Mouse (Mus musculus) neural tube, embryonic 14.5 days (tissue): ENCODE data around the gene 4933430I17Rik. TPM values are rescaled to one million over a fixed set of nuclear protein-coding genes. Genes with fewer than 3 reads are reported as not detected.
A peak's percentile ranks its signal among the peaks of the same experiment; 100 is the strongest.
"Not testable (repeated sequence)": the region's sequence is repeated elsewhere in the genome, so short reads cannot be mapped to it uniquely, and the experiment has no call there.

Experiments
- ATAC-seq: fragments of 200-750 bp; cut with Nextera tagmentation; 2 replicates; pipeline ENCODE4 v1.8.0; 2017; ENCODE audit warnings: low read depth, mild to moderate bottlenecking, moderate TSS enrichment, moderate library complexity
- H3K27ac ChIP-seq: fragments of 300-500 bp; sonication (generic); 2 replicates; pipeline ENCODE4 v1.5.1; 2014; ENCODE audit warnings: low read depth, mild to moderate bottlenecking, control low read depth, low read length, moderate library complexity, mixed read lengths
- H3K27me3 ChIP-seq: fragments of 300-500 bp; sonication (generic); 2 replicates; pipeline ENCODE4 v1.6.1; 2014; ENCODE audit warnings: low read length; ENCODE audit not compliant: control insufficient read depth, insufficient read depth
- H3K36me3 ChIP-seq: fragments of 300-500 bp; sonication (generic); 2 replicates; pipeline ENCODE4 v1.6.1; 2014; ENCODE audit warnings: low read length, mixed read lengths; ENCODE audit not compliant: control insufficient read depth, insufficient read depth
- H3K4me1 ChIP-seq: fragments of 300-500 bp; sonication (generic); 2 replicates; pipeline ENCODE4 v1.6.1; 2014; ENCODE audit warnings: low read length; ENCODE audit not compliant: control insufficient read depth, insufficient read depth
- H3K4me2 ChIP-seq: fragments of 300-500 bp; sonication (generic); 2 replicates; pipeline ENCODE4 v1.6.1; 2014; ENCODE audit warnings: mild to moderate bottlenecking, low read depth, low read length, control low read depth
- H3K4me3 ChIP-seq: fragments of 300-500 bp; sonication (generic); 2 replicates; pipeline ENCODE4 v1.5.1; 2014; ENCODE audit warnings: low read depth, low read length, control low read depth, mixed read lengths
- H3K9ac ChIP-seq: fragments of 300-500 bp; sonication (generic); replicated peaks from 2 replicates; pipeline ENCODE4 v1.6.1; 2014; ENCODE audit warnings: low read depth, mild to moderate bottlenecking, control low read depth, low read length, mixed read lengths
- H3K9me3 ChIP-seq: fragments of 300-500 bp; sonication (generic); 2 replicates; pipeline ENCODE4 v1.6.1; 2016; ENCODE audit warnings: low read length; ENCODE audit not compliant: control insufficient read depth
- WGBS: fragments of 180-500 bp; shearing (Covaris S2); extraction: QIAGEN DNeasy Blood & Tissue Kit; methylation state at CpG from one replicate; pipeline ENCODE4 v1.1.7; 2014; 5-methylcytosine and 5-hydroxymethylcytosine counted together
- polyA plus RNA-seq: library from polyadenylated mRNA; unstranded; fragments of >200 nt; fragmentation: Nextera tagmentation; extraction: Ambion mirVana; gene quantifications from 2 replicates; pipeline ENCODE4 v1.2.1, GENCODE M21; 2014

4933430I17Rik gene
- polyA plus RNA-seq, 1 experiment from 2014 or later: 1.3 TPM

DNA sequence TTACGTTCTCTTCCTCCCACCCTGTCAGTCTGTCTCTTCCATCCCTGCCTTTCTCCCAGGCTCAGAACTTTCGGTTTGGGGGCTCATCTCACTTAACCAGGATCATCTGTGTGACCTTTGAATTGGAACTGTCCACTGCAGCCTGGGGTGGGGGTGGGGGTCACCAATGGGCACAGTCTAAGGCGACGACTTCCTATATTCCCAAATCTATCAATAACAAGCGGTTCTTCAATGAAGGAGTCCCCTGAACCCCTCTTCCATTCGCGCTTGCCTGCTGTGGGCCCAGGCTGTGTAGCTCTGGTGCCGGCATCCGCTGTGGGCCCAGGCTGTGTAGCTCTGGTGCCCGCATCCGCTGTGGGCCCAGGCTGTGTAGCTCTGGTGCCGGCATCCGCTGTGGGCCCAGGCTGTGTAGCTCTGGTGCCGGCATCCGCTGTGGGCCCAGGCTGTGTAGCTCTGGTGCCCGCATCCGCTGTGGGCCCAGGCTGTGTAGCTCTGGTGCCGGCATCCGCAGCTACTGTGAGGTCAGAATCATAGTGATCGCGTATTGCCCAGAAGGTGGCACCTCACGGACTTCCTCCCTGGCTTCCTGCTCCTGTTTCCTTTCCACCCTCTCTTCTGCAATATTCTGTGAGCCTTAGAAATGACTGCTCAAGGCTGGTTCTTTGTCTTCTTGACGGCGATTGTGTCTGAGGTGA lies 68.5 kb downstream of the 4933430I17Rik start:
- not testable (repeated sequence) for H3K4me3 ChIP-seq, H3K36me3 ChIP-seq, H3K4me2 ChIP-seq, H3K4me1 ChIP-seq, H3K27me3 ChIP-seq, H3K9ac ChIP-seq, H3K9me3 ChIP-seq, ATAC-seq, H3K27ac ChIP-seq
- WGBS: 91% methylated on average over 24 of the region's 24 CpGs

DNA sequence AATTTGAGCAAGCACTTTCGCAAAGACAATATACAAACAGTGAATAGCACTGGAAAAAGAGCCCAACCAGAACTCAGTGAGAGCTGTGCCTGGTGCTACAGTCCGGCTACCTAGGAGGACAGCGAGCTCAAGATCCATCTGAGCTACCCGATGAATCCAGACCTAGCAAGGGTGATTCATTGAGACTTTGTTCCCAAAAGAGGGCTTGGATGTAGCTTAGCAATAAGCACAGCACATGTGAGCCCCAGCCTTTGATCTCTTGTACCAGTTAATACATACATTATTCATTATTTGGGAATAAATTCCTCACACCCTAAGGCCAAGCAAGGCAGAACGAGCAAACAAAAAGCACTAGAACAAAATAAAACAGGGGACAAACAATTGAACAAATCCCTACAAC lies 69.3 kb downstream of the 4933430I17Rik start:
- ATAC-seq: no peak
- no peak overlapping the region for H3K4me2 ChIP-seq
- H3K27ac ChIP-seq: no peak overlapping the region
- no peak overlapping the region for H3K9ac ChIP-seq
- WGBS: 40% methylated on average over 5 of the region's 5 CpGs
- no peaks in the 10 kb centered on the region; the same call in 1 of the 2 replicates for H3K4me1 ChIP-seq
- no peaks in the 10 kb centered on the region for H3K27me3 ChIP-seq
- no peak overlapping the region for H3K4me3 ChIP-seq
- H3K9me3 ChIP-seq: no peaks in the 10 kb centered on the region
- H3K36me3 ChIP-seq: no peaks in the 10 kb centered on the region

DNA sequence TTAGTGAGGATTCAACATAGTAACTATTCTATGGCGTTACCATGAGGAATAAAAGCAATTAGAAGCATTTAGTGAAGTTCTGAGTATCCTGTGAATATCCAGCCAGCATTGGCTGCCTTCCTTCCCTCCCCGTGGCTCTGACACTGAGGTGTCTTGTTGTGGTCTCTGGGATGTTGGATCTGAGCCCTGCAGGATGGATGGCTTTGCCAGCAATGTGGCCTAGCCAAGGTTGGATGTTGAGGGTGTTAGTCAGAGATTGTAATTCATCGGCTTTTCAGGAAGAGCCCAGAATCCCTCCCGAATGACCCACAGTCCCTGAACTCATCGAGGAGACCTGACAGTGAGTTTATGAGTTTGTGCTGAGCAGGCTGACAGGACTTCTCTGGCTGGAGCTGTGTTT lies 70.9 kb downstream of the 4933430I17Rik start:
- Histone ChIP-seq H3K36me3 (no peaks in the 10 kb centered on the region), H3K27me3 (no peaks in the 10 kb centered on the region), H3K4me2 (no peak overlapping the region), H3K9me3 (no peaks in the 10 kb centered on the region), H3K4me1 (no peaks in the 10 kb centered on the region; the same call in 1 of the 2 replicates), H3K9ac (no peak overlapping the region), H3K27ac (no peak overlapping the region), H3K4me3 (no peak overlapping the region)
- ATAC-seq: peak; percentile 56; the same call in 1 of the 2 replicates
- WGBS: 63% methylated on average over 5 of the region's 5 CpGs

Other genes with a start within 250 kb of the 4933430I17Rik start
- 24.1 and 26.7 TPM in 2 replicates for gene Fkbp15, start 164.8 kb upstream of the 4933430I17Rik start, polyA plus RNA-seq
- gene Slc31a1, start 164.6 kb upstream of the 4933430I17Rik start, polyA plus RNA-seq: 26.3 and 32.1 TPM in 2 replicates
- 77.1 and 85.8 TPM in 2 replicates for gene Cdc26, start 116.7 kb upstream of the 4933430I17Rik start, polyA plus RNA-seq
- gene Prpf4, start 116.6 kb upstream of the 4933430I17Rik start, polyA plus RNA-seq: 15.3 and 18.4 TPM in 2 replicates
- gene Rnf183, start 90.1 kb upstream of the 4933430I17Rik start, polyA plus RNA-seq: 0.19 TPM in 1 of 2 replicates, not detected in the other
- gene Wdr31, start 54.5 kb upstream of the 4933430I17Rik start, polyA plus RNA-seq: 10.2 and 11.8 TPM in 2 replicates
- 0.60 and 0.91 TPM in 2 replicates for gene Bspry, start 45.3 kb upstream of the 4933430I17Rik start, polyA plus RNA-seq
- gene Hdhd3, start 21.9 kb upstream of the 4933430I17Rik start, polyA plus RNA-seq: 13.6 and 15.6 TPM in 2 replicates
- 69.9 and 79.0 TPM in 2 replicates for gene Alad, start 5.5 kb upstream of the 4933430I17Rik start, polyA plus RNA-seq
- gene Pole3, start 301 bp upstream of the 4933430I17Rik start, polyA plus RNA-seq: 50.7 and 52.7 TPM in 2 replicates
- 30.1 and 32.5 TPM in 2 replicates for gene Rgs3, start 34.5 kb downstream of the 4933430I17Rik start, polyA plus RNA-seq